Comparison of ENCODE assay signal across 14 mouse cellular contexts in the genomic region with DNA sequence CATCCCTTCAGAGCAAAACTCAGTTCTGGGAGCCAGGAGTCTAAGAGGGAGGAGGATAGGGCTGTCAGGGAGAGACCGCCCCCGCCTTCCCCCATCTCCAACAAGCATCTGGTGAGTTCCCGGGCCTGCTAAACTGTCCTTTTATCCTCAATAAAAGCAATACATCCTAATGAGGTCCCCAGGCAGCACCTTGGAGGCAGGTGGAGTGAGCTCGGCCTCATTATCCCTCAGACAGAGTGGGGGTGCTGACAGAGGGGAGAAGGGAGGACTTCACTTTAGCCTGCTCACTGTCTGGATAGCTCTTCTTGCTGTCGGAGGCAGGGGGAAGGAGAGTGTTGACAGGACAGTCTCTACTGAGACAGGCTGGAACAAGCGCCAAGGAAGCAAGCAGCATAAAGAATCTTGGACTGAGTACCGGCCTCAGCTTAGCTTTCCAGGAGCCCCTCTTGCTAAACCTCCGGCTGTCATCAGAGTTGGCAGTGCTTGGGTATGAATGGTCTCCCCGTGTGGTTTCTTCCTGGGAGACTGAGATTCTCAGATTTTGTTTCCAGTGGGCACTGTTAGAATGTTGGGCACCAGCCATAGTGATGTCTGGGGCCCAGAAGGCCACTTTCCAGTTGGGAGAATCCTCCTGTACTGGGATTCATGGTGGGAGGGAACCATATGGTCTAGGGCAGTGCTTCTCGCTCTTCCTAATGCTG.
DNase-seq lines count a peak whose midpoint lies in the region; ATAC-seq and TF ChIP-seq lines count a peak whose summit lies in the region.
"Had no signal": no experiment of that assay in that cellular context is flagged by ENCODE, and none has a peak within 500 bp of the region (broad histone marks: within the 10 kb centered on the region; RNA-seq: fewer than 3 reads in every experiment).

No protein-coding gene starts in this region.

- no peak overlapping the region for H3K9ac ChIP-seq in limb, embryonic 14.5 days (ENCODE audit: low read depth, low read length, severe bottlenecking)
- H3K9ac ChIP-seq in kidney, embryonic 15.5 days: no peak overlapping the region
- H3K9ac ChIP-seq: limb, embryonic 15.5 days; neural tube, embryonic 15.5 days had no signal

- no peaks in the 10 kb centered on the region for H3K9me3 ChIP-seq in limb, embryonic 14.5 days (ENCODE audit: control insufficient read depth, low read length)
- no peaks in the 10 kb centered on the region for H3K9me3 ChIP-seq in kidney, embryonic 15.5 days (replicated peaks)
- H3K9me3 ChIP-seq: limb, embryonic 15.5 days; neural tube, embryonic 15.5 days had no signal

- DNase-seq in layer of hippocampus, adult 11-12 months (ENCODE audit: low spot score): peak; percentile 37
- no peak for DNase-seq in layer of hippocampus, postnatal 10 days (ENCODE audit: low spot score in 2 of 2)
- peak; percentile 51 for DNase-seq in cerebellum, adult 8-10 months
- peak; percentile 41 for DNase-seq in limb, embryonic 14.5 days (ENCODE audit: low spot score)
- no peak for DNase-seq in kidney, adult 9 months
- no peak for DNase-seq in adrenal gland, postnatal 10 days
- DNase-seq: gastrocnemius, postnatal 14 days; kidney, postnatal 25 days; thymus, postnatal 14 days had no signal

- H3K4me3 ChIP-seq in limb, embryonic 14.5 days (replicated peaks; ENCODE audit: low read length): no peak overlapping the region
- H3K4me3 ChIP-seq in kidney, embryonic 15.5 days (replicated peaks): no peak overlapping the region
- H3K4me3 ChIP-seq: erythroblast, embryonic 14.5 days; limb, embryonic 15.5 days; neural tube, embryonic 15.5 days had no signal

- peak; percentile 62 for ATAC-seq in cerebellum, adult (ENCODE audit: insufficient number of reproducible peaks, low FRiP score, low TSS enrichment)
- peak; percentile 62 for ATAC-seq in limb, embryonic 14.5 days (ENCODE audit: low FRiP score, low read depth)
- no peak for ATAC-seq in kidney, embryonic 15.5 days (replicated peaks; ENCODE audit: low FRiP score)

- no peak for TF ChIP-seq POLR2A in limb, embryonic 14.5 days (IDR thresholded peaks at IDR 0.05; ENCODE audit: borderline replicate concordance, extremely low read depth, insufficient read depth, insufficient read length)

- no peaks in the 10 kb centered on the region for H3K27me3 ChIP-seq in limb, embryonic 14.5 days (ENCODE audit: control insufficient read depth, insufficient read depth, low read length)
- H3K27me3 ChIP-seq in kidney, embryonic 15.5 days: no peaks in the 10 kb centered on the region
- H3K27me3 ChIP-seq: limb, embryonic 15.5 days; neural tube, embryonic 15.5 days had no signal

- no peak overlapping the region for H3K27ac ChIP-seq in limb, embryonic 14.5 days (replicated peaks; ENCODE audit: low read depth, low read length)
- no peak overlapping the region for H3K27ac ChIP-seq in kidney, embryonic 15.5 days
- H3K27ac ChIP-seq: limb, embryonic 15.5 days; neural tube, embryonic 15.5 days had no signal

- no peak overlapping the region for H3K4me2 ChIP-seq in limb, embryonic 14.5 days (replicated peaks; ENCODE audit: low read depth, low read length, severe bottlenecking)
- no peak overlapping the region for H3K4me2 ChIP-seq in kidney, embryonic 15.5 days
- H3K4me2 ChIP-seq: limb, embryonic 15.5 days; neural tube, embryonic 15.5 days had no signal

- no peaks in the 10 kb centered on the region for H3K4me1 ChIP-seq in limb, embryonic 14.5 days (ENCODE audit: control insufficient read depth, insufficient read depth, low read length)
- H3K4me1 ChIP-seq in kidney, embryonic 15.5 days: no peaks in the 10 kb centered on the region
- H3K4me1 ChIP-seq: limb, embryonic 15.5 days; neural tube, embryonic 15.5 days had no signal

- H3K36me3 ChIP-seq in limb, embryonic 14.5 days (ENCODE audit: control insufficient read depth, insufficient read depth, low read length): no peaks in the 10 kb centered on the region
- no peaks in the 10 kb centered on the region for H3K36me3 ChIP-seq in kidney, embryonic 15.5 days
- H3K36me3 ChIP-seq: limb, embryonic 15.5 days; neural tube, embryonic 15.5 days had no signal

- WGBS in limb, embryonic 14.5 days: 50% methylated on average over 10 of the region's 10 CpGs
- WGBS in kidney, embryonic 15.5 days: 67% methylated on average over 10 of the region's 10 CpGs

Comparison
In these comparisons a context has a peak if more than half of its experiments do, and no peak if none do; other contexts are left out.
1. DNase-seq: peak in layer of hippocampus, adult 11-12 months (single experiment), cerebellum, adult 8-10 months (single experiment) and limb, embryonic 14.5 days (single experiment); none in layer of hippocampus, postnatal 10 days (0 of 2), kidney, adult 9 months (single experiment) and adrenal gland, postnatal 10 days (single experiment).